Mouse (Mus musculus) cerebellum, adult 9-11 months (tissue): ENCODE data around the gene Cox11.
A peak's percentile ranks its signal among the peaks of the same experiment; 100 is the strongest.

Source experiments
- DNase-seq: peaks from one replicate; pipeline ENCODE4 v3.0.0; 2022

Gene Cox11

GRCm38 (mm10) chr11:90637440-90638311 lies at the start of gene Cox11, which contains the start of gene Stxbp4:
Gene Cox11 (plus strand): TSS chr11:90638173.
Gene Stxbp4 (minus strand): TSS chr11:90638084.
- peak; percentile 94 for DNase-seq

- no peak for DNase-seq
These were observed 47.0 kb upstream of the Cox11 start for GRCm38 (mm10) chr11:90590996-90591395.

GRCm38 (mm10) chr11:90595826-90596225 lies 42.1 kb upstream of the Cox11 start:
- DNase-seq = no peak

GRCm38 (mm10) chr11:90603066-90603465 lies 34.9 kb upstream of the Cox11 start:
- no peak for DNase-seq

GRCm38 (mm10) chr11:90612118-90612517 lies 25.9 kb upstream of the Cox11 start:
- no peak for DNase-seq

GRCm38 (mm10) chr11:90614743-90615142 lies 23.2 kb upstream of the Cox11 start:
- DNase-seq = no peak

- DNase-seq = no peak
These were observed 21.5 kb upstream of the Cox11 start for GRCm38 (mm10) chr11:90616431-90616830.

GRCm38 (mm10) chr11:90622044-90622443 lies 15.9 kb upstream of the Cox11 start:
- DNase-seq = no peak

- DNase-seq = no peak
These were observed 15.5 kb upstream of the Cox11 start for GRCm38 (mm10) chr11:90622500-90622899.

GRCm38 (mm10) chr11:90623477-90623876 lies 14.5 kb upstream of the Cox11 start:
- no peak for DNase-seq

GRCm38 (mm10) chr11:90625174-90625573 lies 12.8 kb upstream of the Cox11 start:
- no peak for DNase-seq

GRCm38 (mm10) chr11:90627751-90628150 lies 10.2 kb upstream of the Cox11 start:
- DNase-seq = no peak

- no peak for DNase-seq
These were observed 5.5 kb upstream of the Cox11 start for GRCm38 (mm10) chr11:90632480-90632879.

GRCm38 (mm10) chr11:90634661-90635060 lies 3.3 kb upstream of the Cox11 start:
- DNase-seq = no peak

- DNase-seq = no peak
These were observed 398 bp downstream of the Cox11 start for GRCm38 (mm10) chr11:90638312-90638830.

GRCm38 (mm10) chr11:90649777-90650176 lies 11.8 kb downstream of the Cox11 start:
- DNase-seq = no peak

GRCm38 (mm10) chr11:90650231-90650885 lies 12.4 kb downstream of the Cox11 start:
- DNase-seq = no peak

GRCm38 (mm10) chr11:90652603-90653002 lies 14.6 kb downstream of the Cox11 start:
- no peak for DNase-seq

GRCm38 (mm10) chr11:90657527-90657926 lies 19.6 kb downstream of the Cox11 start:
- DNase-seq = no peak

GRCm38 (mm10) chr11:90660662-90661061 lies 22.7 kb downstream of the Cox11 start:
- no peak for DNase-seq

- DNase-seq = no peak
These were observed 25.1 kb downstream of the Cox11 start for GRCm38 (mm10) chr11:90663052-90663451.

- DNase-seq = no peak
These were observed 25.8 kb downstream of the Cox11 start for GRCm38 (mm10) chr11:90663618-90664297.

- DNase-seq = no peak
These were observed 26.5 kb downstream of the Cox11 start for GRCm38 (mm10) chr11:90664345-90664986.
